Mouse (Mus musculus) heart, adult 2 months (tissue): ENCODE measurements around the gene Msh5.

Experiments used
- CTCF ChIP-seq: fragments of 200-600 bp; IDR thresholded peaks from 2 replicates; pipeline ENCODE4 v1.8.1; 2022; ENCODE audit warnings: antibody characterized with exemption, mild to moderate bottlenecking, moderate library complexity
- EP300 ChIP-seq: fragments of 200-500 bp; IDR thresholded peaks from 2 replicates; pipeline ENCODE4 v1.6.1; 2011; ENCODE audit warnings: low read depth, low read length, control low read depth; ENCODE audit not compliant: insufficient read depth
- POLR2A ChIP-seq: fragments of 200-500 bp; IDR thresholded peaks from 2 replicates; pipeline ENCODE4 v1.6.1; 2011; ENCODE audit warnings: mild to moderate bottlenecking, low read depth, low read length, control low read depth; ENCODE audit not compliant: insufficient read depth

DNA sequence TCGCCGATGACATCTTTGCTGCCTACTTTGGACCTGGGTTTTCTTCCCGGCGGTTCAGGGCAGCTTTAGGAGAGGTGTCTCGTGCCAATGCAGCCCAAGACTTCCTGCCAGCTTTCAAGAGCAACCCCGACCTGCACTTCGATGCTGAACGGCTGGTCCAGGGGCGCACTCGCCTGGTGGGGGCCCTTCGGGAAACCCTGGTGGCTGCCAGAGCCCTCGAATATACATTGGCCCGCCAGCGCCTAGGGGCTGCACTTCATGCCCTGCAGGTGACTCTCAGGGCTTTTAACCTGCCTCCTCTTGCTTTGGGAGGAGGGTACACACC, 28.9 kb downstream of the Msh5 start:
- TF ChIP-seq CTCF (no peak), POLR2A (no peak), EP300 (no peak)
